Mouse (Mus musculus) testis, adult 2 months (tissue): ENCODE measurements at regions not wholly inside any gene's neighbourhood (a gene's known extent, or its start where the extent isn't known, plus 50 kb on each side); places are given as distances from the start of the nearest gene placed in this dataset.

ENCODE experiments used
- CTCF ChIP-seq: fragments of 200-500 bp; IDR thresholded peaks from 2 replicates; pipeline ENCODE4 v1.5.1; 2012; ENCODE audit warnings: low read depth, mild to moderate bottlenecking, inconsistent platforms, low read length, moderate library complexity; ENCODE audit not compliant: control insufficient read depth, insufficient read depth, insufficient replicate concordance
- POLR2A ChIP-seq: fragments of 200-500 bp; IDR thresholded peaks from 2 replicates; pipeline ENCODE4 v1.6.1; 2012; ENCODE audit warnings: low read depth, mild to moderate bottlenecking, inconsistent platforms, low read length, moderate library complexity; ENCODE audit not compliant: control insufficient read depth

DNA sequence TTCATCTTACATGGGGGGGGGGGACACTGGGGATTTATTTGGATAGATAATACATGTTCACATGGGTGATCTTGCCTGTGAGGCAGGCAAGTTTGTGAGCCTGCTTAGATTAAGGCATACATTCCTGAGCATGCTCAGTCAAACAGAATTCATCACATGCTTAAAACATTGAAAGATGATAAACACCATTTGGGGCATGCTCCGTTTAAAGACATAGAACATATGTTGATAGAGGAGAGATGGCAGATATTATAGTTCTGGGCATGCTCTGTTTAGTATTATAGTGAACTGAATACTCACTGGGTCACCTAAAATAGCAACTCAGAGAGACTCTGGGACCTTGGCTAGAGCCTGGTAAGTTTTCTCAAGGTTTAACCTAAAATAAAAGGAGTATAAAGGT, 269.6 kb upstream of the Tmem132c start:
- TF ChIP-seq CTCF, result no peak
- TF ChIP-seq POLR2A, result no peak
